Mouse (Mus musculus) brain, embryonic 14.5 days (tissue): ENCODE measurements around the gene Cc2d1b.

ENCODE experiments used
- CTCF ChIP-seq: fragments of 200-500 bp; IDR thresholded peaks from 2 replicates; pipeline ENCODE4 v1.5.1; 2012; ENCODE audit warnings: inconsistent platforms, mild to moderate bottlenecking, moderate library complexity, borderline replicate concordance; ENCODE audit not compliant: insufficient read depth, insufficient read length; ENCODE audit errors: extremely low read depth
- POLR2A ChIP-seq: fragments of 200-500 bp; IDR thresholded peaks from 2 replicates; pipeline ENCODE4 v1.6.1; 2012; ENCODE audit warnings: mild to moderate bottlenecking, inconsistent platforms, borderline replicate concordance; ENCODE audit not compliant: poor library complexity, insufficient read depth, insufficient read length, severe bottlenecking; ENCODE audit errors: extremely low read depth

DNA sequence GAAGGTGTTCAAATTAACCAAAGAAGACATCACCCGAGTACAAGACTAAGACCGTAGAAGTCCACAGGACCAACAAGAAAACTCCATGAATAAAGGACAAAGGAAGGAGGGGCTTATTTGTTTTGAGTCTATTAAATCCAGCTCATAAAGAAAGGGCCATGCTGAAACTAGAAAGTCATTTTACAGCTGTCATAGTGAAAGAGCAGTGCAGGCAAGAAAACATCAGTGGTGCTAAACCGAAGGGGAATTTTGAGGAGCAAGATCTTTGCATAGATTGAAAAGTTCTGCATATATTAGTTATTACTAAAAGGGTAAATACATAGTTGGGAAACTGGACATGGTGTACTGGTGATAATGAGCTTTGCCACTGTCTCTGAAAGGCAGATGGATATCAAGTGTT, 18.0 kb downstream of the Cc2d1b start:
- TF ChIP-seq CTCF = no peak
- no peak for TF ChIP-seq POLR2A
